Mouse (Mus musculus) brain, embryonic 18.5 days (tissue): ENCODE measurements around the gene Gm21969.

Experiments
- DNase-seq: peaks from one replicate; pipeline ENCODE4 v3.0.0-alpha.2; 2012; ENCODE audit warnings: low read depth, low spot score

Gm21969 gene

GRCm38 (mm10) chr4:139617001-139617364, 14.0 kb downstream of the Gm21969 start:
- DNase-seq = no peak

DNA sequence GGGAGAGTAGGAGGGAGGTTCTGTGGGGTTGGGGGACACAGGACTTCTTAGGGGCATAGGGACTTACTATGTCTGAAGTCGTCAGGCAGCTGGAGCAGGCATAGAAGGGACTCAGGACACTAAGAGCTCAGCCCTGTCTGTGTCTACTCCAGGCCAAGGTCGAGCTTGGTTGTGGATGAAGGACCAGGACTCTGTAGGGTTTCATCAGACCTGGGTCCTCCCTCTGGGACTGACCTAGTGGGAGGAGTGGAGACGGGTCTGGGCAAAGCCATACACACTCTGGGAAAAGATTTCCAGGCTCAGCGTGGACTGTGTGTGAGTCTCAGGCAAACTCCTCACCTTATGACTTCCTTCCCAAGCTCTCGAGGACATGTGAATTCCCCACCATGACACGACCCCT, 16.8 kb downstream of the Gm21969 start:
- no peak for DNase-seq

DNA sequence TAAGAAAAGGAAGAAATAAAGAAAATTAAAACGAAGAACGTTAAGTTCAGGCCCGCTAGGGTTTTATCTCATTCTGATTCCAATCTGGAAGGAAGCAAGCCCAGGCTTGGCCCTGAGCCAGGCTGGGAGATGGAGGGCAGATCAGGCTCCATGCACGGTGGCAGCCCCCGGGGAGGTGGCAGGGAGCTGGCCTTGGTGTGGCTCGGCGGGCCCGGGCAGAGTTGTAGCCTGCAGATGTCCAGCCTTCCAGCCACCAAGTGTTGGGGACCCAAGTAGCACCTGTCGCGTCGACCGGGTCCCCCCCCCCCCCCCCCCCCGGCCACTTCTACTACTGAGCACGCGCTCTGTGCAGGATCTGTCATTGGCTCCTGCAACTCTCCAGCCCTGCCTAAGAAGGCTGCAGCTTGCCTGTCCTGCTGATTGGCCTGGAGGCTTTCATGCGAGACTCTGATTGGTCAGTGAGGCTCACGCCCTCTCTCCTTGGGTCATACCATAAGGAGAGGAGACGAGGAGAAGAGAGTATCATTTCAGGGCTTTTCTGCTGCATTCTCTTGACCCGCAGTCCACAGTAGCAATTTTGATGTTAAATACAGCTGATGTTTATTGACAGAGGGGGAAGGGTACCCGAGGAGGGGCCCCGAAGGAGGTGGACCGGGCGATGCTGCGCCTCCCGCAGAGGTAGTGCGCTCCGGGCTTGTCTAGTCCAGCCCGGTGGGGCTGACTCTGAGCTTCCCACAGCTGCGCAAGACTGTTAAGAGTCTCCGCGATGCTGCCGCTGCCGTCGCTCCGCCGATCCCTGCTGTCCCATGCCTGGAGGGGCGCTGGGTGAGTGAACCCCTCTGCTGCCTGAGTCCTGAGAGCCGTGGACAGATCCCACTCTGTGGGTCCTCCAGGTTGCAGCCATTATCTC, 19.6 kb downstream of the Gm21969 start, which contains the start of gene Aldh4a1:
Aldh4a1 (plus strand) TSS at position 494 of the 910 bp plus-strand sequence.
- peak; percentile 97 for DNase-seq

GRCm38 (mm10) chr4:139623434-139624115, 20.6 kb downstream of the Gm21969 start:
- DNase-seq = no peak

GRCm38 (mm10) chr4:139624116-139624489, 21.1 kb downstream of the Gm21969 start:
- DNase-seq = no peak

- DNase-seq = no peak
Observed at GRCm38 (mm10) chr4:139624706-139625105, 21.7 kb downstream of the Gm21969 start.

DNA sequence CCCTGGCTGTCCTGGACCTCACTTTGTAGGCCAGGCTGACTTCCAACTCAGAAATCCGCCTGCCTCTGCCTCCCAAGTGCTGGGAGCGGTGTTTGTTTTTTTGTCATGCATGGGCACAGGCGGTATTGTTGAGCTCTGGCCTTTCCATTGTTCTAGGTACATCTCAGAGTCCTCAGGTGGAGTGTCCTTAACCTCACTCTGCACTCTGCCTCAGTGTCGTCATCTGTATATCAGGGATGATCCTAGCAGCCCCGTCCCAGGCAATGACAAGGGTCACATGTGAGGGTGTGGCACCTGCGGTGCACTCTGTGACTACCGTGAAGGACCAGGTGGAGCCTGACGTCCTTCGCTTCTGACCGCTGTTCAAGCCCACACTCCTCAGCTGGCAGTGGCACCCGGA, 24.4 kb downstream of the Gm21969 start:
- no peak for DNase-seq

GRCm38 (mm10) chr4:139630171-139630570, 27.2 kb downstream of the Gm21969 start:
- no peak for DNase-seq

DNA sequence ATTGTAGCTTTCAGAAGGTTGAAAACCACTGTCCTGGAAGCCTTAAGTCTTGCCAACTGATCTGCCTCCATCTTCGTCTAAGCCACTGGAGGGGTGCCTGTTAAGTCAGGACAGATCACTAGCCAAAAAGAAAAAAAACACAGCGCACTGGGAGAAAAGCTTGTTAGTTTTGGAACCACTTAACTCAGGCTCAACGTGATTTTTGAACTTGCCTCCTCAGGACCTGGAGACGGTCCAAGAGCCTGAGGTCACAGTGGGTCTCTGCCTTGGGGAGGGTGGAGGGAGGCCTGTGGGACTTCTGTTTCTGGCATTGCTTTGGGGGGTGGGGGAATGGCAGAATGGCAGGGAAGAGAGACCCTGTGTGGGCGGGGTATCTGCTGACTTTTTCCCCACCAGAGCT, 28.2 kb downstream of the Gm21969 start:
- no peak for DNase-seq

- DNase-seq = no peak
Observed at GRCm38 (mm10) chr4:139631569-139632253, 28.7 kb downstream of the Gm21969 start.

DNA sequence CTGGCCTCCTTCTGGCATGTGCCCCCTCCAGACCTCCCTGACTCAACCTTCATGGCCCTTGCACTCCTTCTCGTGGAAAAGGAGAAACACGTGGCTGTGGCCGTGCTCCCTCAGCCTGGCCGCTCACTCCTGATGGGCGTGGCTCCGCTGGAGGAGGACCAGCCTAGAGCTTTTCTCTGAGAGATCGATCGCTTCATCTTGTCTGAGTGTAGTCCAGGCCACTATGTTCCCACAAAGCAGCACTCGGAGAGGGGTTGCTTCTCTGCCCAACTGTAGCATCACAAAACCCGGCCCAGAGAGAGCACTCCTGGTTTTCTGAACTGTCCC, 29.2 kb downstream of the Gm21969 start:
- no peak for DNase-seq

DNA sequence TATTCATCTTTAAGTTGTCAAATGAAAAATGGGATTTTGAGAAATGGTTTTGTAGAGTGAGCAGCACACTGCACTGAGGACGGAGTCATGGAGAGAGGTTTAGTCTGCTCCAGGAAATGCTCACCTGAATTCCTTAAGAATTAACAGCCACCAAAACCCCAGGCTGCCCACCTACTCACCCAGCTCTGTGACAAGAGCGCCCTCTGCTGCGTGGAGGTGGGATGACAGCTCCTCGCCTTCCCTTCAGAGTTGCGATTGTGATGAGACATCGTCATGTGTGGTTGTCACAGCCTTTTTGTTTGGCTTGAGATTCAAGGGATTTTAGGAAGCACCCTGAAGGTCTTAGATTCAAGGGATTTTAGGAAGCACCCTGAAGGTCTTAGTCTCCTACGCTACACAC, 33.4 kb downstream of the Gm21969 start:
- DNase-seq = no peak

DNA sequence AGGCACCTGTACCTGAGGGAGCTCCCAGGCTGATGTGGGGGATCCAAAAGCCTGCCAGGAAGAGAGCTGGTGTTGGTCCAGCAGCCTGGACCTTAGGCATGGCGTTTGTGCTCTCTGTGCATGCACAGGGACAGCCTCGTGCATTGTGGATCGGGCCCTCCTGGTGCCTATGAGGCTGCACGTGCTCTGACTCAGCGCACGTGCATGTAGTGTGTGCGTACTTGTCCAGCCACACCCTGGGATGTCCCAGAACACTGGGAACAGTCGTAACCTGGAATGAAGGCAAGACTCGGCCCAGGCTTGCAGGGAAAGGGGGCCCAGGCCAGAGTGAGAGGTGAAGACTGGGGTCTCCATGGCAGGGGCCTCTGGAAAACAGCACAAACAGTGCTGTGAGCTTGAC, 34.9 kb downstream of the Gm21969 start:
- no peak for DNase-seq

DNA sequence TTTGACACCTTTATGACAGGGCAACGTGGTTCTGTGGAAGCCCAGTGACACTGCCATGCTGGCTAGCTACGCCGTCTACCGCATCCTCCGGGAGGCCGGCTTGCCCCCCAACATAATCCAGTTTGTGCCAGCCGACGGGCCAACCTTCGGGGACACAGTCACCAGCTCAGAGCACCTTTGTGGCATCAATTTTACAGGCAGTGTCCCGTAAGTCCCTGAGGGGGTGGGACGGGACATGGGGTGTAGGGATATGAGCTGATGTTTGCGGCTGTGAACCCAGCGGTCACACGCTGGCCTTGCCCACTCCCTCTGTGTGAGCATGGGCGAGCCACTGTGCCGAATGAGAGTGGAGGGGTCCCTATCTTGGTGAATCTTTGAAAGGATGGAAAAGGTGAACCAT, 35.4 kb downstream of the Gm21969 start:
- DNase-seq = no peak

GRCm38 (mm10) chr4:139639801-139640200, 36.8 kb downstream of the Gm21969 start:
- no peak for DNase-seq

DNA sequence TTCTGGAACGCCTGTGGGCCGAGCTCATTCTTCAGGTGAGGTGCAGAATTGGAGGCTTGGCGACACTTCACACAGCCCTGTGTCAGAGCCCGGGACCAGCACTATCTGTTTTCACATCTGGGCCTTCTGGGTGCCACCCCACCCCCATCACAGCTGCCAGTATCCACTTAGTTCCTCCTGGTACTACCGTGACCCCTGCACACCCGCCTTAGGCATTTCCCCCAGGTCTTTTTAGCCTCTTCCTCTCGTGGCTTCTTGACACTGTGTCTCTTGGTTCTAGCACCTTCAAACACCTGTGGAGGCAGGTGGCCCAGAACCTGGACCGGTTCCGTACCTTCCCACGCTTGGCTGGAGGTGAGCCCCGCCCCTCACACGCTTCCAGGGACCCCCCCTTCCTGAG, 37.3 kb downstream of the Gm21969 start:
- DNase-seq = no peak

GRCm38 (mm10) chr4:139640775-139641174, 37.8 kb downstream of the Gm21969 start:
- DNase-seq = no peak

DNA sequence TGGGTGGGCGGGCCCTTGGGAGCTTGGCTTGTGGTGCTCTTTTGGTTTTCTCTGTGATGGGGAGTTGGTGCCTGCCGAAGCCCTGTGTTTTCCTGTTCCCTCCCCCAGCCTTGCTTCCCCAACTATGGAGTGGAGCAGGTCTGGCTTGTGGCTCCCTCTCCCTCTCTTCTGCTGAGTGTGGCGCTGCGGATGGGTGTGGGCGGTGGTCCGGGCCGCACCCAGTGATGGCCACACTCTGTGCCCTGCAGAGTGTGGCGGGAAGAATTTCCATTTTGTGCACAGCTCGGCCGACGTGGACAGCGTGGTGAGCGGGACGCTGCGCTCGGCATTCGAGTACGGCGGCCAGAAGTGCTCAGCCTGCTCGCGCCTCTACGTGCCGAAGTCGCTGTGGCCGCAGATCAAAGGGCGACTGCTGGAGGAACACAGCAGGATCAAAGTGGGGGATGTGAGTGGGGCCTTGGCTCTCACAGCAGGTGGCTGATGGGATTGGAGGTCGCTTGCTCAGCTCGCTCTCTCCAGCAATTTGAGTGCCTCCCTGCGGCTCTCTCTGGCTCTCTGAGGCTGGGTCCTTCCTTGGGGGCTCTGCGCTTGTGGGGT, 38.9 kb downstream of the Gm21969 start:
- DNase-seq = no peak

DNA sequence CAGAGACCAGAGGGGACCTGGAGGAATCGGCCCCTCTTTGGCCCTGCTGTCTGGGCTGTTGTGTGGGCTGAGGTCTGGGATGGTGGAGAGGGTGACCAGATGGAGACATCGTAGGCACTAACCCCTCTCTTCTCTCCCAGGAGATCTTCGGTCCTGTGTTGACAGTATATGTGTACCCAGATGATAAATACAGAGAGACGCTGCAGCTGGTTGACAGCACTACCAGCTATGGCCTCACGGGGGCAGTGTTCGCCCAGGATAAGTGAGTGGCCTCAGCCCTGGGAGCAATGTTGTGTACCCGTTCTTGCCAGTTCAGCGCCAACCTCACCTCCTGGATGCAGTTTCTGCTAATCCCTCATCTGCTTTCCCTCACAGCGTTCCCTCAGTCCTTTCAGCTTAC, 41.0 kb downstream of the Gm21969 start:
- DNase-seq = peak; percentile 32

DNA sequence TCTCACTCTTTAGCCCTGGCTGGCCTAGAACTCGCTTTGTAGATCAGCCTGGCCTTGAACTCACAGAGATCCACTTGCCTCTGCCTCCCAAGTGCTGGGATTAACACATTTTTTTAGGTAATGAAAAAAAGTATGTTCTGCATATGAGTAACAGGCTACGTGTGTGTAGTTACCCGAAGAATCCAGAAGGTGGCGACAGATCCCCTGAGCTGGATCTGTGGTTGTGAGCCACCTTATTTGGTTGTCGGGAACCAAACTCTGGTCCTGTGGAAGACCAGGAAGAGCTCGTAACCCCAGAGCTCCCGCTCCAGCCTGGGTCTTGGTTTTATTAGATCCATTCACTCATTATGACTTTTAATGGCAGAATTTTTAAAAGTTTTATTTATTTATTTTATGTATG, 43.9 kb downstream of the Gm21969 start:
- DNase-seq = no peak

- DNase-seq = no peak
Observed at GRCm38 (mm10) chr4:139650086-139650743, 47.2 kb downstream of the Gm21969 start.

GRCm38 (mm10) chr4:139650907-139651306, 47.9 kb downstream of the Gm21969 start:
- no peak for DNase-seq
